Mouse (Mus musculus) MEL (cell line): ENCODE measurements at regions not wholly inside any gene's neighbourhood (a gene's known extent, or its start where the extent isn't known, plus 50 kb on each side); places are given as distances from the start of the nearest gene placed in this dataset.

Source experiments
- DNase-seq: peaks from one replicate; pipeline ENCODE4 v3.0.0; 2011; ENCODE audit warnings: low read depth, low spot score
- H3K27ac ChIP-seq: 2 replicates; pipeline ENCODE4 v1.5.1; 2012; ENCODE audit warnings: low read depth, mild to moderate bottlenecking, control low read depth, low read length, moderate library complexity; ENCODE audit not compliant: control insufficient read depth
- H3K27me3 ChIP-seq, 2 experiments: fragments of 150-350 bp in 1 of 2; sonication (generic) in 1 of 2; 2 replicates each; pipeline ENCODE4 v1.6.1; 2012; ENCODE audit warnings: low read length in 2 of 2, mild to moderate bottlenecking in 2 of 2, improper control_type of control experiment in 1 of 2, moderate library complexity in 1 of 2; ENCODE audit not compliant: insufficient read depth in 2 of 2, control insufficient read depth in 1 of 2
- H3K36me3 ChIP-seq, 2 experiments: 2 replicates each; pipeline ENCODE4 v1.6.1; 2012 to 2014; ENCODE audit warnings: low read length in 2 of 2, improper control_type of control experiment in 1 of 2, inconsistent platforms in 1 of 2, mild to moderate bottlenecking in 1 of 2; ENCODE audit not compliant: insufficient read depth in 2 of 2, control insufficient read depth in 1 of 2
- H3K4me1 ChIP-seq, 2 experiments: fragments of 150-350 bp in 1 of 2; sonication (generic) in 1 of 2; 2 replicates each; pipeline ENCODE4 v1.6.1; 2012; ENCODE audit warnings: low read length in 2 of 2, improper control_type of control experiment in 1 of 2, mild to moderate bottlenecking in 1 of 2; ENCODE audit not compliant: insufficient read depth in 2 of 2, control insufficient read depth in 1 of 2
- H3K4me3 ChIP-seq, 2 experiments: fragments of 150-350 bp in 1 of 2; sonication (generic) in 1 of 2; 2 replicates each; pipeline ENCODE4 v1.5.1; 2012; ENCODE audit warnings: low read depth in 2 of 2, low read length in 2 of 2, mild to moderate bottlenecking in 2 of 2, moderate library complexity in 2 of 2, control low read depth in 1 of 2, improper control_type of control experiment in 1 of 2; ENCODE audit not compliant: control insufficient read depth in 1 of 2, insufficient read depth in 1 of 2
- H3K79me2 ChIP-seq: 2 replicates; pipeline ENCODE4 v1.6.1; 2012; ENCODE audit warnings: mild to moderate bottlenecking, low read length, moderate library complexity; ENCODE audit not compliant: control insufficient read depth, poor library complexity, insufficient read depth
- H3K9ac ChIP-seq: 2 replicates; pipeline ENCODE4 v1.6.1; 2012; ENCODE audit warnings: low read depth, mild to moderate bottlenecking, control low read depth, low read length, moderate library complexity; ENCODE audit not compliant: control insufficient read depth, poor library complexity, severe bottlenecking
- H3K9me3 ChIP-seq: fragments of 150-350 bp; sonication (generic); replicated peaks from 2 replicates; pipeline ENCODE4 v1.6.1; 2012; ENCODE audit warnings: mild to moderate bottlenecking, low read length, improper control_type of control experiment, moderate library complexity; ENCODE audit not compliant: insufficient read depth
- BHLHE40 ChIP-seq: IDR thresholded peaks from 2 replicates; pipeline ENCODE4 v1.6.1; 2012; ENCODE audit warnings: low read depth, mild to moderate bottlenecking, inconsistent platforms, low read length, improper control_type of control experiment, borderline replicate concordance
- CHD1 ChIP-seq: IDR thresholded peaks from 2 replicates; pipeline ENCODE4 v1.6.1; 2012; ENCODE audit warnings: low read depth, mild to moderate bottlenecking, inconsistent platforms, low read length, improper control_type of control experiment
- CHD2 ChIP-seq: IDR thresholded peaks from 2 replicates; pipeline ENCODE4 v1.6.1; 2011; ENCODE audit warnings: low read length, improper control_type of control experiment
- CTCF ChIP-seq, 3 experiments: IDR thresholded peaks in 2 of 3; conservative IDR thresholded peaks in 1 of 3; 2 replicates each; pipeline ENCODE4 v1.5.1; 2011 to 2012; ENCODE audit warnings: low read length in 3 of 3, low read depth in 2 of 3, mild to moderate bottlenecking in 2 of 3, improper control_type of control experiment in 1 of 3, inconsistent platforms in 1 of 3, mixed read lengths in 1 of 3, moderate library complexity in 1 of 3; ENCODE audit not compliant: control insufficient read depth in 1 of 3, insufficient read depth in 1 of 3, poor library complexity in 1 of 3, severe bottlenecking in 1 of 3
- E2F4 ChIP-seq: IDR thresholded peaks from 2 replicates; pipeline ENCODE4 v1.6.1; 2011; ENCODE audit warnings: low read depth, low read length, improper control_type of control experiment, borderline replicate concordance
- ELF1 ChIP-seq: IDR thresholded peaks from 2 replicates; pipeline ENCODE4 v1.6.1; 2014; ENCODE audit warnings: low read depth, mild to moderate bottlenecking, inconsistent platforms, low read length, improper control_type of control experiment, moderate library complexity
- EP300 ChIP-seq, 2 experiments: IDR thresholded peaks; 2 replicates each; pipeline ENCODE4 v1.6.1; 2011; ENCODE audit warnings: improper control_type of control experiment in 2 of 2, low read length in 2 of 2, low read depth in 1 of 2, mild to moderate bottlenecking in 1 of 2
- ETS1 ChIP-seq: IDR thresholded peaks from 2 replicates; pipeline ENCODE4 v1.6.1; 2012; ENCODE audit warnings: low read depth, mild to moderate bottlenecking, inconsistent platforms, low read length, improper control_type of control experiment, moderate library complexity
- HCFC1 ChIP-seq: IDR thresholded peaks from 2 replicates; pipeline ENCODE4 v1.6.1; 2012; ENCODE audit warnings: low read depth, mild to moderate bottlenecking, inconsistent platforms, low read length, improper control_type of control experiment, moderate library complexity
- JUND ChIP-seq: IDR thresholded peaks from 2 replicates; pipeline ENCODE4 v1.6.1; 2011; ENCODE audit warnings: low read depth, mild to moderate bottlenecking, improper control_type of control experiment, low read length
- MAFK ChIP-seq: IDR thresholded peaks from 2 replicates; pipeline ENCODE4 v1.6.1; 2011; ENCODE audit warnings: low read depth, mild to moderate bottlenecking, low read length, improper control_type of control experiment, borderline replicate concordance
- MYC ChIP-seq: IDR thresholded peaks from 2 replicates; pipeline ENCODE4 v1.6.1; 2011; ENCODE audit warnings: low read depth, mild to moderate bottlenecking, low read length, improper control_type of control experiment, moderate library complexity
- NELFE ChIP-seq: IDR thresholded peaks from 2 replicates; pipeline ENCODE4 v1.6.1; 2011; ENCODE audit warnings: low read depth, low read length, improper control_type of control experiment
- POLR2A ChIP-seq, 2 experiments: IDR thresholded peaks; 2 replicates each; pipeline ENCODE4 v1.6.1; 2011 to 2012; ENCODE audit warnings: low read length in 2 of 2, mild to moderate bottlenecking in 2 of 2, control low read depth in 1 of 2, improper control_type of control experiment in 1 of 2, low read depth in 1 of 2, moderate library complexity in 1 of 2; ENCODE audit not compliant: control insufficient read depth in 1 of 2, insufficient read depth in 1 of 2, poor library complexity in 1 of 2
- POLR2AphosphoS2 ChIP-seq: IDR thresholded peaks from 2 replicates; pipeline ENCODE4 v1.6.1; 2011; ENCODE audit warnings: low read length, improper control_type of control experiment
- POLR2AphosphoS5 ChIP-seq: IDR thresholded peaks from 2 replicates; pipeline ENCODE4 v1.6.1; 2012; ENCODE audit warnings: low read depth, borderline replicate concordance, mild to moderate bottlenecking, inconsistent platforms, low read length, moderate library complexity, mixed read lengths
- RCOR1 ChIP-seq: IDR thresholded peaks from 2 replicates; pipeline ENCODE4 v1.6.1; 2012; ENCODE audit warnings: low read depth, mild to moderate bottlenecking, inconsistent platforms, low read length, improper control_type of control experiment
- SMC3 ChIP-seq: IDR thresholded peaks from 2 replicates; pipeline ENCODE4 v1.6.1; 2011; ENCODE audit warnings: low read depth, low read length, improper control_type of control experiment
- TAL1 ChIP-seq: IDR thresholded peaks from 2 replicates; pipeline ENCODE4 v1.6.1; 2012; ENCODE audit warnings: mild to moderate bottlenecking, inconsistent platforms, low read length, moderate library complexity, mixed read lengths
- TBP ChIP-seq: IDR thresholded peaks from 2 replicates; pipeline ENCODE4 v1.8.0; 2011; ENCODE audit warnings: low read depth, low read length, improper control_type of control experiment
- TCF12 ChIP-seq: IDR thresholded peaks from 2 replicates; pipeline ENCODE4 v1.6.1; 2014; ENCODE audit warnings: low read depth, mild to moderate bottlenecking, inconsistent platforms, low read length, improper control_type of control experiment, moderate library complexity
- ZMIZ1 ChIP-seq: IDR thresholded peaks from 2 replicates; pipeline ENCODE4 v1.6.1; 2012; ENCODE audit warnings: low read depth, mild to moderate bottlenecking, inconsistent platforms, low read length, improper control_type of control experiment, moderate library complexity
- ZNF384 ChIP-seq: IDR thresholded peaks from 2 replicates; pipeline ENCODE4 v1.6.1; 2012; ENCODE audit warnings: low read depth, mild to moderate bottlenecking, inconsistent platforms, low read length, improper control_type of control experiment

DNA sequence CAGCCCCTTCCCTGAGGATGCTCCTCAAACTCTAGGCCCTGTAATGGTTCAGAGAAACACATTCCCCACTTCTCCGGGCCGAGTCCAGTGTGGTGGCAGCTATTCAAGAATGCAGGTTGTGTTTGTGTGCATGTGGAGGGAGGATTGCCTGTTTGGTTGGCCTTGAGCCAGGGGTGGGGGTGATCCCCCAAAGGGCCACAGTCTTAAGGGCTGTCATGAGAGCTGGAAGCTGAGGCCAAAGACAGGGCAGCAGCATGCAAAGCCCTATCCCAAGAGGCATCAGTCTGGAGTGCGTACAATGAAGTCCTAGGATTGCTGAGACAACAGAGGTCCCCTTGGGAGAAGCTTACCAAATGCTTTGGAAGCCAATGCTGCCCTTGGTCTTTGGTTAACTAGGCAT, 136.0 kb downstream of the Efnb1 start:
- Histone ChIP-seq H3K27ac (no peak overlapping the region), H3K9me3 (no peaks in the 10 kb centered on the region), H3K36me3 (no peaks in the 10 kb centered on the region), H3K27me3 (no peaks in the 10 kb centered on the region), H3K4me3 (no peak overlapping the region), H3K4me1 (no peaks in the 10 kb centered on the region), H3K79me2 (no peaks in the 10 kb centered on the region), H3K9ac (no peak overlapping the region)
- DNase-seq, result no peak
- TF ChIP-seq TBP (no peak), CHD1 (no peak), HCFC1 (no peak), ETS1 (no peak), SMC3 (no peak), TAL1 (no peak), POLR2AphosphoS2 (no peak), NELFE (no peak), BHLHE40 (no peak), EP300 (IDR thresholded peaks at IDR 0.05; ENCODE audit: low read depth in 1 of 2, low read length in 2 of 2) (no peak), TCF12 (no peak), ZMIZ1 (no peak), ELF1 (no peak), MAFK (no peak)

DNA sequence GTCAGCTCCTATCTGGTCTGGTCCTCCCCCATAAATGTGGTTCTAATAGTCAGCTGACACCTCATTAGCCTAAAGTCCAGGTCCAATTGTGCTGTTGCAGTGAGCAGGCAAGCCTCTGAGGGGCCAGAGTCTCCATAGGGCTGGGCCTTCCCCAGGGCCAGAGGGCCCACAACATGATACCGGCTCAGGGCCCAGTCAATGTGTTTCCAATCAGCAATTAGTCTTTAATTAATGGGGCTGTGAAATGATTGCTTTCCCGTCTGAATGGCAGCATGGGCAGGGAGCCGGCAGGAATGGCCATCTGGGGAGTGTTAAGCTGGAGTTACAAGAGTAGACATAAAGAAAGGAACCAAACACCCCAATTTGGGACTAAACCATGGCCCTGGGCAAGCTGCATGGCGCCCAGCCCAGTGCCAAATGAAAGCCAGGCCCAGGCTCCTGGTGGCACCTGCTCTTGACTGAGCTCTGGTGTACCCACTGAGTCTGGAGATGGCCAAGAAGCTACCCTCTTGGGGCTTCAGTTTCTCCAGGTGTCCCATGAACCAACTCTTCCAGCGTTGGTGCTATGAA, 113.2 kb downstream of the Efnb1 start:
- Histone ChIP-seq H3K4me1 (no peaks in the 10 kb centered on the region), H3K27ac (no peak overlapping the region), H3K36me3 (no peaks in the 10 kb centered on the region), H3K79me2 (no peaks in the 10 kb centered on the region), H3K9me3 (no peaks in the 10 kb centered on the region), H3K9ac (no peak overlapping the region), H3K27me3 (no peaks in the 10 kb centered on the region), H3K4me3 (no peak overlapping the region)
- no peak for TF ChIP-seq CHD2
- no peak for TF ChIP-seq ETS1
- no peak for TF ChIP-seq POLR2AphosphoS5
- TF ChIP-seq E2F4, result no peak
- TF ChIP-seq SMC3, result no peak
- TF ChIP-seq POLR2A (IDR thresholded peaks at IDR 0.05; ENCODE audit: control insufficient read depth in 1 of 2, insufficient read depth in 1 of 2, low read depth in 1 of 2, low read length in 2 of 2, poor library complexity in 1 of 2), result no peak
- no peak for TF ChIP-seq CTCF (IDR thresholded peaks at IDR 0.05 in 2 of 3, conservative IDR thresholded peaks at IDR 0.05 in 1 of 3; ENCODE audit: control insufficient read depth in 1 of 3, insufficient read depth in 1 of 3, low read depth in 2 of 3, low read length in 3 of 3, poor library complexity in 1 of 3, severe bottlenecking in 1 of 3)
- TF ChIP-seq MYC, result no peak
- no peak for TF ChIP-seq TAL1
- no peak for TF ChIP-seq JUND
- no peak for TF ChIP-seq ZNF384
- TF ChIP-seq RCOR1, result no peak
- no peak for TF ChIP-seq EP300 (IDR thresholded peaks at IDR 0.05; ENCODE audit: low read depth in 1 of 2, low read length in 2 of 2)
- no peak for TF ChIP-seq TBP
- DNase-seq, result no peak
